Mouse (Mus musculus): ENCODE measurements around the gene Tifa. TPM values are rescaled to one million over a fixed set of nuclear protein-coding genes. Genes with fewer than 3 reads are reported as not detected.
A peak's percentile ranks its signal among the peaks of the same experiment; 100 is the strongest.

The Tifa gene
- total and polyA plus RNA-seq, 3 experiments: 1.4 to 3.2 (median 2.8) TPM

GRCm38 (mm10) chr3:127791056-127791483 is 1.5 kb downstream of the Tifa start:
- no peak overlapping the region for H3K27ac ChIP-seq (ENCODE audit: insufficient read depth, low read depth)
- no peaks in the 10 kb centered on the region for H3K9me3 ChIP-seq (replicated peaks; ENCODE audit: low read length)
- H3K4me1 ChIP-seq (ENCODE audit: control insufficient read depth in 1 of 2, insufficient read depth in 2 of 2): peaks cover 3 to 37% of the 10 kb centered on the region in 2 experiments; a peak in 3 of 4 replicates
- H3K79me2 ChIP-seq (replicated peaks; ENCODE audit: control insufficient read depth, extremely low read depth, insufficient read depth, poor library complexity, severe bottlenecking): no peaks in the 10 kb centered on the region
- dilution Hi-C loops (cut with MboI; ENCODE audit: extremely low pct_ligation_motif_present, extremely low pct_unique_long_range_greater_than_20kb, low sequenced_read_pairs): no loop called here
- peak overlapping the region; percentile 67 to 73 (median 68) for H3K4me3 ChIP-seq (replicated peaks in 1 of 3; ENCODE audit: low read depth in 2 of 3, low read length in 2 of 3, poor library complexity in 1 of 3)
- no peaks in the 10 kb centered on the region for H3K36me3 ChIP-seq (replicated peaks in 1 of 2; ENCODE audit: control insufficient read depth in 1 of 2, insufficient read depth in 1 of 2, low read length in 1 of 2)
- in situ Hi-C loops (cut with MboI; ENCODE audit: low pct_ligation_motif_present, low pct_unique_long_range_greater_than_20kb, low sequenced_read_pairs): no loop called here
- DNase-seq (ENCODE audit: extremely low read depth): peak; percentile 41
- TF ChIP-seq BHLHE40 (IDR thresholded peaks at IDR 0.05; ENCODE audit: low read depth, low read length) (peak; percentile 86), TCF12 (IDR thresholded peaks at IDR 0.05; ENCODE audit: low read depth, low read length) (peak; percentile 38; the same call in 1 of the 2 replicates), SIN3A (IDR thresholded peaks at IDR 0.05; ENCODE audit: low read length) (peak; percentile 56; the same call in 1 of the 2 replicates), EP300 (IDR thresholded peaks at IDR 0.05; ENCODE audit: low read length) (peak; percentile 43; the same call in 1 of the 2 replicates), HCFC1 (IDR thresholded peaks at IDR 0.05; ENCODE audit: low read depth, low read length) (no peak)
- H3K27me3 ChIP-seq (replicated peaks): peaks cover 8% of the 10 kb centered on the region
- H3K4me2 ChIP-seq (ENCODE audit: insufficient read depth, low read depth, poor library complexity, severe bottlenecking): peak overlapping the region; percentile 97
- peak overlapping the region; percentile 83 for H3K9ac ChIP-seq (ENCODE audit: insufficient read depth, low read depth)

- Histone ChIP-seq H3K27ac (ENCODE audit: insufficient read depth, low read depth) (no peak overlapping the region), H3K4me1 (ENCODE audit: control insufficient read depth in 1 of 2, insufficient read depth in 2 of 2) (peaks cover 3 to 29% of the 10 kb centered on the region in 2 experiments; a peak in 3 of 4 replicates), H3K36me3 (replicated peaks in 1 of 2; ENCODE audit: control insufficient read depth in 1 of 2, insufficient read depth in 1 of 2, low read length in 1 of 2) (peaks cover 0 to 7% of the 10 kb centered on the region in 2 experiments), H3K27me3 (replicated peaks) (peaks cover 8% of the 10 kb centered on the region), H3K4me3 (replicated peaks in 1 of 3; ENCODE audit: low read depth in 2 of 3, low read length in 2 of 3, poor library complexity in 1 of 3) (peak overlapping the region in 1 of 3 experiments; percentile 5), H3K9me3 (replicated peaks; ENCODE audit: low read length) (no peaks in the 10 kb centered on the region), H3K9ac (ENCODE audit: insufficient read depth, low read depth) (no peak overlapping the region), H3K79me2 (replicated peaks; ENCODE audit: control insufficient read depth, extremely low read depth, insufficient read depth, poor library complexity, severe bottlenecking) (no peaks in the 10 kb centered on the region), H3K4me2 (ENCODE audit: insufficient read depth, low read depth, poor library complexity, severe bottlenecking) (peak overlapping the region; percentile 97)
- dilution Hi-C loops (cut with MboI; ENCODE audit: extremely low pct_ligation_motif_present, extremely low pct_unique_long_range_greater_than_20kb, low sequenced_read_pairs) (no loop called here), in situ Hi-C loops (cut with MboI; ENCODE audit: low pct_ligation_motif_present, low pct_unique_long_range_greater_than_20kb, low sequenced_read_pairs) (no loop called here)
- DNase-seq (ENCODE audit: extremely low read depth): no peak
- no peak for TF ChIP-seq IRF4 (IDR thresholded peaks at IDR 0.05; ENCODE audit: low read depth, low read length)
Observed at GRCm38 (mm10) chr3:127791595-127792561, 2.3 kb downstream of the Tifa start.

GRCm38 (mm10) chr3:127793022-127793421 is 3.4 kb downstream of the Tifa start:
- in situ Hi-C loops (cut with MboI; ENCODE audit: low pct_ligation_motif_present, low pct_unique_long_range_greater_than_20kb, low sequenced_read_pairs): no loop called here
- H3K36me3 ChIP-seq (replicated peaks in 1 of 2; ENCODE audit: control insufficient read depth in 1 of 2, insufficient read depth in 1 of 2, low read length in 1 of 2): peaks cover 0 to 13% of the 10 kb centered on the region in 2 experiments

More at GRCm38 (mm10) chr3:127793022-127793421, 3.4 kb downstream of the Tifa start:
- TF ChIP-seq ZNF384 (IDR thresholded peaks at IDR 0.05; ENCODE audit: low read depth, low read length): 0 out of 2 replicates have a peak, but pooled peaks have one; percentile 2
- no peak for TF ChIP-seq UBTF (IDR thresholded peaks at IDR 0.05; ENCODE audit: low read depth, low read length)
- dilution Hi-C loops (cut with MboI; ENCODE audit: extremely low pct_ligation_motif_present, extremely low pct_unique_long_range_greater_than_20kb, low sequenced_read_pairs): no loop called here
- H3K4me2 ChIP-seq (ENCODE audit: insufficient read depth, low read depth, poor library complexity, severe bottlenecking): 0 out of 2 replicates have a peak overlapping the region, but pooled peaks have one; percentile 0
- H3K79me2 ChIP-seq (replicated peaks; ENCODE audit: control insufficient read depth, extremely low read depth, insufficient read depth, poor library complexity, severe bottlenecking): no peaks in the 10 kb centered on the region
- no peak overlapping the region for H3K27ac ChIP-seq (ENCODE audit: insufficient read depth, low read depth)
- H3K4me1 ChIP-seq (ENCODE audit: control insufficient read depth in 1 of 2, insufficient read depth in 2 of 2): peaks cover 3 to 23% of the 10 kb centered on the region in 2 experiments; a peak in 3 of 4 replicates
- H3K9me3 ChIP-seq (replicated peaks; ENCODE audit: low read length): no peaks in the 10 kb centered on the region
- H3K9ac ChIP-seq (ENCODE audit: insufficient read depth, low read depth): no peak overlapping the region
- no peak for DNase-seq (ENCODE audit: extremely low read depth)
- H3K4me3 ChIP-seq (replicated peaks in 1 of 3; ENCODE audit: low read depth in 2 of 3, low read length in 2 of 3, poor library complexity in 1 of 3): no peak overlapping the region
- peaks cover 8% of the 10 kb centered on the region for H3K27me3 ChIP-seq (replicated peaks)

All from CH12.LX (cell line).